Mouse (Mus musculus) cortical plate, adult 2 months (tissue): ENCODE data around the gene Dbh. TPM values are rescaled to one million over a fixed set of nuclear protein-coding genes. Genes with fewer than 3 reads are reported as not detected.

Experiments
- H3K27ac ChIP-seq: fragments of 200-500 bp; 2 replicates; pipeline ENCODE4 v1.5.1; 2012; ENCODE audit warnings: low read length, control low read depth, inconsistent platforms; ENCODE audit not compliant: insufficient read depth
- H3K4me1 ChIP-seq: fragments of 200-500 bp; 2 replicates; pipeline ENCODE4 v1.6.1; 2011; ENCODE audit warnings: low read length; ENCODE audit not compliant: control insufficient read depth, insufficient read depth
- H3K4me3 ChIP-seq: fragments of 200-500 bp; 2 replicates; pipeline ENCODE4 v1.5.1; 2011; ENCODE audit warnings: mild to moderate bottlenecking, low read length, control low read depth; ENCODE audit not compliant: insufficient read depth
- CTCF ChIP-seq: fragments of 200-500 bp; IDR thresholded peaks from 2 replicates; pipeline ENCODE4 v1.5.1; 2011; ENCODE audit warnings: mild to moderate bottlenecking, control low read depth, low read length; ENCODE audit not compliant: insufficient read depth; ENCODE audit errors: extremely low read depth
- POLR2A ChIP-seq: fragments of 200-500 bp; IDR thresholded peaks from 2 replicates; pipeline ENCODE4 v1.6.1; 2011; ENCODE audit warnings: mild to moderate bottlenecking, low read length, control low read depth; ENCODE audit not compliant: insufficient read depth; ENCODE audit errors: extremely low read depth
- polyA plus RNA-seq: library from polyadenylated mRNA; depleted of rRNA; stranded (reverse); fragments of >200 nt; gene quantifications from 2 replicates; pipeline ENCODE4 v1.2.3, GENCODE M21; 2012

The Dbh gene
- polyA plus RNA-seq, 1 experiment = 0.31 TPM

DNA sequence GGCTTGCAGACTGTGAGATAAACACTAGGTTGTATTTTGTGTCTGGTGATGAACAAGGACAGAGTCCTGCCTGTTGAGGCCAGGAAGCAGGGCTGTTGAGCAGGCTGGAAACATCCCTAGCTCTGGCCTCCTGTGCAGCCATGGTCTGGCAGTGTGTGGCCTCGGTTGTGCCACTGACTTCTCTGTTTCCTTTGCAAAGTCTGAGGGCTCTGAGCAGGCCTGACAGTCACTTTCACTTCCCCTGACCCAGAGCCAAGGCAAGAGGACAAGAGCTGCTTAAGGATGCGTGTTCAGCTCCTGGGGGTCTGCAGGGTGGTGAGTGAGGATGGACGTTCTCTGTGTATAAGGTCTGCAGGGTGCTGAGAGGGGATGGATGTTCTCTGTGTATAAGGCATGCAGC lies 36.0 kb upstream of the Dbh start:
- no peak overlapping the region for H3K4me3 ChIP-seq
- 0 out of 2 replicates have a peak, but pooled peaks cover 2% of the 10 kb centered on the region for H3K4me1 ChIP-seq
- TF ChIP-seq POLR2A (no peak), CTCF (no peak)
- no peak overlapping the region for H3K27ac ChIP-seq

DNA sequence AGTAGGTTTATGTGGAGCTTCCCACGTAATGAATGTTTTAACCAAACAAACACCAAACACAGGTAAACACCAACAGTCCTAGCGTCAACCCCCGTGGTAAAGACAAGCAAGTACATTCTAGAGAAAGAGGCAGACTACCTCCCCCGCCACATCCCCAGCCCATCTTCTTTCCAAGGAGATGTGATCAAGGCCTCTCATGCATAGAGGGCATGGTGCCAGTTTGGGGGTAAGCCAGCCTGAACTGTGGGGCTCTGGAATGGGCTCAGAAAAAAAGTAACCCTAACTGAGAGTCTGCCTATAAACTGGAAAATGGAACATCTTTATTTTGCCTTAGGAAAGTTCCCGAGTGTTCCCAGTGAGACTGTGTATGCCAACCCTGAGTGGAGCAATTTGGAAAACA lies 29.1 kb upstream of the Dbh start:
- peaks cover 4% of the 10 kb centered on the region for H3K4me1 ChIP-seq
- TF ChIP-seq POLR2A = no peak
- TF ChIP-seq CTCF = no peak
- H3K4me3 ChIP-seq = no peak overlapping the region

DNA sequence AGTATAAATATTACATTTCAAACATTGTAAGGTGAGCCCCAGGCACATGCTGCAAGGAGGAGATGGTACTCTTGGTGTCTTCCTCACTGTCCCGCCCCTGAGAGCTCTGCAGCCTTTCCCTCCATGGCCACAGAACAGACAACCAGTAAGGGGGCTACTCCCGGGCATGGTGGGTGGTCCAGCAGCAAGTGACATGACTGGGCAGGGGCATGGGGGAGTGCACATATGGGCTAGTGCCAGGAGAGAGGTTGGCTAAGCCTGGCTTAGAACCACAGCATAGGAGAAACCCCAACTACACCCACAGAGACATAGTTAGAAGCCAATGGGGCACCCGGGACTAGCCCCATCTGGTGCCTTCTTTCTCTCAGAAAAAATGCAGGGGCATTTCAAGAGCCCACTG lies 28.7 kb upstream of the Dbh start:
- Histone ChIP-seq H3K4me1 (peaks cover 4% of the 10 kb centered on the region), H3K4me3 (no peak overlapping the region), H3K27ac (no peak overlapping the region)
- TF ChIP-seq CTCF (no peak), POLR2A (no peak)

More for the DNA sequence above, 29.1 kb upstream of the Dbh start:
- H3K27ac ChIP-seq = no peak overlapping the region

DNA sequence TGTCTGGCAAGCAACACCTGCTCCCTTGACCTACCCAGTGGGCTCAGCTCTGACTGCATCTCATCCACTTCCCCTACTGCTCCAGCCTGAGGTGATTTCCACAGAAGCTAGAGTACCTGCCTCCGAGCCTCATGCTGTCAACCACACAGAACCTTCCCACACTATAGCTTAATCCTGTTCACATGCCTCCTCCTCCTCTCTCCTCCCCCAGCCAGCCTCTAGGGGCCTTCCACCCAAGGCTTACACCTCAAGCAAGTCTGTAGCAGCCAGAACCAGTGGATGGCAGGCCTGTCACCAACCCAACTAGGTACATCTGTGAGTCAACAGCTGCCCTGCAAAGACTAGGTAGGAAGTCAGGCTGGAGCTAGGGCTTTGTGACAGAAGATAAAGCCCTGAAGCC lies 28.2 kb upstream of the Dbh start:
- no peak for TF ChIP-seq CTCF
- TF ChIP-seq POLR2A = no peak
- Histone ChIP-seq H3K27ac (no peak overlapping the region), H3K4me1 (peaks cover 4% of the 10 kb centered on the region), H3K4me3 (no peak overlapping the region)

DNA sequence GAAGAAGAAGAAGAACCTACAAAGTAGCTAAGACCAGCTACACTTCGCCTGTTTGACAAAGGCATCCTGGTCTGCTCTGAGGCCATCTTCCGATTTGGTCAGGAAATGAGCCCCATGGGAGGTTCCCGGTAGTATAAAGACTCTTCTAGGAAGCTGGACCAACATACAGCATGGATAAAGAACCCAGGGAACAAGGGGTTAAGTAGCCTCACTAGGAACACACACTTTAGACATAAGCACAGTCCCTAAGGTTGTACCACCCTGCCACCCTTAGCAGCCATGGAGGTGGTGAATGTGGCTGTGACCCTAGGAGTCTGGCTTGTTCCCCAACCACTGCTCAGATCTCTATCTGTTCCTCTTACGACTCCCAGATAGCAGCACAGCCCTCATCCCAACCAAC lies 26.7 kb upstream of the Dbh start:
- H3K27ac ChIP-seq = no peak overlapping the region
- H3K4me3 ChIP-seq = no peak overlapping the region
- no peak for TF ChIP-seq CTCF
- TF ChIP-seq POLR2A = no peak
- peaks cover 4% of the 10 kb centered on the region for H3K4me1 ChIP-seq

DNA sequence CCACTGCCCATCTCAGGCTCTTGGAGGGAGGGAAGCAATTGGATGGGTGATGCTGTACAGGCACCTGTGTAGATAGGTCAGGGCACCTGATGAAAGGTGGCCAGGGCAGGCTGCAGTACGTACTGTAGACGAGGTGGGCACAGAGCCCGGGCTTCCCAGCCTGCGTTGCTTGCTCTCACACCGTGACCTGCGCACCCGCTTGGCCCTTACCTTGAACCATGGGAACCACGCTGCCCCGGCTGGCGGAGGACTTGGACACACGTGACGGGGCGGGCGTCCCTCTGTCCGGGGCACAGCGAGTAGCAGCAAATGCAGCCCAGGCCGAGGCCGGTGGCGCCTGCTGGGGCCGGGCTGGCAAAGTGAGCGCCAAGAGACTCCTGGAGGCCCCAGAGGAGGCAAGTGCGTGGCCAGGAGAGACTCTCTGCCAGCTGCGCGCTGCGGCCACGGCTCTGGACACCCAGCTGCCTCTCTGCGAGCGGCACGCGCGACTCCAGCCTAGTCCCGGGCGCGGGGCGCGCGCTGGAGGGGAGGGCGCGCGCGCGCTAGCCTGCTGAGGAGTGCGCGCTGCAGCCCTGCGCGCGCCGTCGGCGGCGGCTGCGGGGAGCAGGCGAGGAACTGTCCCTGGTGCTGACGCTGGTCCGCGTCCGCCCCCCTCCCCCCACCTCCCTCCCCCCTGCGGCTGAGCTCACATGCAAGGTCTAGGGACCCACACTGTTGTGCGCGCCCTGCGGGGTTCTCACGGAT lies 22.9 kb upstream of the Dbh start, which contains the start of gene Fam163b:
Gene Fam163b (minus strand): TSS at position 542 of the 744 bp plus-strand sequence.
- Histone ChIP-seq H3K4me3 (peak within 1 kb of the TSS; percentile 56), H3K4me1 (no peaks in the 10 kb centered on the region; the same call in 1 of the 2 replicates), H3K27ac (peak within 1 kb of the TSS; percentile 73)
- TF ChIP-seq CTCF (no peak), POLR2A (peak; percentile 58; the same call in 1 of the 2 replicates)

DNA sequence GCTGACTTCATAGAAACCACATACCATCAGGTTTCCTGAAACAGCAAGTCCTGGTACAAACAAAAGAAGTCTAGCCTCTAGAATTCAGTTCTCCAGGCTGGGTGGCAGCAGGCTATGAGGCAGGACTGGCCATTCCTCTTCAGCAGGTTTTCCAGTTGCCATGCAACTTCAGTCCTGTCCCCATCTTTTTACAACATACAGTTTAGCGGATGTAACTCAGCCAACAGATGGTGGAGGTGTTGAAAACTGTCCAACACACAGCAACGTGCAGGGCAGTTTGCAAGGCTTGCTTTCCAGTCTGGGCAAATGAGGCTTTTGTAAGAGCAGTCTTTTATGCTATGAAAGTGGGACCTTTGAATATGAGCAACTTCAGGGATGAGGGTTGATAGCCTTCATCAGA lies 20.1 kb upstream of the Dbh start:
- no peak overlapping the region for H3K4me3 ChIP-seq
- H3K4me1 ChIP-seq = peaks cover 2% of the 10 kb centered on the region; the same call in 1 of the 2 replicates
- no peak for TF ChIP-seq CTCF
- no peak overlapping the region for H3K27ac ChIP-seq

DNA sequence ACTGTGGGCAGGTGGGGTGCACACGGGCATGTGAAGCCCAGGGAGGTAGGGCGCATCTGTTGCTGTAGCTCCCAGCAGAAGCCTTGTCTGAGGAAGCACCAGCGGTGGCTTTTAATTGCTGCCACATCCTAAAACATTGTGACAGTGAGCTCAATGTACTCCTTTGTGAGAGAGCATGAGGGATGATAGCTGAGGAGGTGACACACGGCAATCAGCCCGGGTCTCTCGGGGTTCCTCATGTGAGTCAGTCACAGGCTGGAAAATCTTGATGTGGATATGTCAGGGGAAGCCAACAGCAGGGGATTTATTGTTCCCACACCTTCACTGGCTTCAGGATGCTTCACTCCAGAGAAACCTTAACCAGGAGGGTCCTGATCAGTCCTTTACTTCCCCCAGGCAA lies 18.2 kb upstream of the Dbh start:
- H3K4me1 ChIP-seq = peaks cover 2% of the 10 kb centered on the region; the same call in 1 of the 2 replicates
- no peak for TF ChIP-seq CTCF
- TF ChIP-seq POLR2A = no peak
- no peak overlapping the region for H3K27ac ChIP-seq
- no peak overlapping the region for H3K4me3 ChIP-seq

DNA sequence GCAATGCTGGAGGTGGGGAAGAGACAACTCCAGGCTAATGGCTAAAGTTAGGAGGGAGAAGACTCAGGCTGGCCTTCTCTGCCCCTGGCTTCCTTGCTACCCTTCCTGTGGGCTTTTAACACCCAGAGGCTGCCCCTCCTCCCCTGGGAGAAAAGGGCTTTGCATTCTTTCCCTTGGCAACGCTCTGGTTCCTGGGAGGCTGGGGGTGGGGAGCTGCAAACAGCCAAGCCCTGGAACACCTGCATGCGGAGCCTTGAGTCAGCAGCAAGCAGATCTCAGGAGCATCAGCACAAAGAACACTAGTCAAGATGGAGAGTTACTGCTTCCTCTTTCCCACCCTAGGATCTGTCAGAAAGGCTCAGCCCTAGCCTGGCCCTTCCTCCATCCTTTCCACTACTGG lies 15.6 kb upstream of the Dbh start:
- no peak overlapping the region for H3K27ac ChIP-seq
- no peak overlapping the region for H3K4me3 ChIP-seq
- no peak for TF ChIP-seq CTCF
- TF ChIP-seq POLR2A = no peak
- peaks cover 2% of the 10 kb centered on the region; the same call in 1 of the 2 replicates for H3K4me1 ChIP-seq

DNA sequence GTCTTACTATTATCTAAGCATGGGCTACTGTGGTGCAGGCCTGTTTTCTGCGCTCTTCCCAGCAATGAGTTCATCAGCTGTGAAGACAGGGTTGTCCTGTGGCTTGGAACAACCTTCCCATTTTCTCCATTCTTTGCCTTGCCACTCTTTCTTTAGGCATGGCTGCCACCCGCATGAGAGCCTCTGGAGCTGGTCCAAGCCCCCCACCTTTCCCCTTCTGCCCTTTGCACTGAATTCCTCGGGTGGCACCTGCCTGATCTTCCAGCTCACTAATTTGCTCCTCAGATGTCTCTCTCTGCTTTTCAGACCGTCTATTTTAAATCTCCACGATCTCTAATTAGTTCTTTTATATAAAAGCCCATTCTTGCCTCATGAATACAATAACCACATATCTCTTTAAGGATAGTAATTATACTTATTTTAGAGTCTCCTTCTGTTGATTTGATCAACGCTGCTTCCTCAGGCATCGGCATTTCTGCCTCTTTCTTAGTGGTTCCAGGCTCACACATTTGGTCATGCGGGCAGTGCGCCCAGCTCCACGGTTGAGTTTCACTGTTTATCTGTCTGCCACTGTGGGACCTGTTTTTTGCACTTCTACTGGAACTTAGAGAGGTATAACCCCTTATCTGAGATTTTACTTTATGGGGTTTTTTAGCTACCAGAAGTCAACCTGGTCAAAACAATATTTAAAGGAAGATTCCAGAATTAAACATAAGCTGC lies 10.4 kb upstream of the Dbh start:
- H3K4me1 ChIP-seq = peaks cover 2% of the 10 kb centered on the region; the same call in 1 of the 2 replicates
- TF ChIP-seq POLR2A (no peak), CTCF (no peak)
- H3K27ac ChIP-seq = no peak overlapping the region
- H3K4me3 ChIP-seq = no peak overlapping the region

DNA sequence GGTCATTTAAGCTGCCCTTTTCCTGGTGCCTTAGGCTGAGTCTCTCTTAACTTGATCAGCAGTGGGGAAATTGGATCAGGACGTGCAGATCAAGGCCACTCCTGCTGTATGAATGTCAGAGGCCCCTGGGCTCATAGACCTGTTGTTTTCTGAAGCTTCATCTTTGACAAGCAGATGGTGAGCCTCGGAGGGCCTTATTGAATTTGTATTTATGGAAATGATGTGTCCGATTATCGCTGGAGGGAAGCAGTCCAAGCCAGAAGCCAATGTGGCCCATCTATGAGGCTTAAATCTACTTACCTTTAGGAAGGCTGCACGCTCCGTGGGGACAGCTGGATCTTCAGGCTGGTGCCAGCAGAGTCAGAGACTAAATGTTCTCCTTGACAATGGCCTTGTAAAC lies 8.4 kb upstream of the Dbh start:
- Histone ChIP-seq H3K4me1 (no peaks in the 10 kb centered on the region), H3K27ac (no peak overlapping the region), H3K4me3 (no peak overlapping the region)
- no peak for TF ChIP-seq CTCF
- TF ChIP-seq POLR2A = no peak
